Mouse (Mus musculus): Measurements from ENCODE around the gene Tnfrsf8. TPM values are rescaled to one million over a fixed set of nuclear protein-coding genes. Genes with fewer than 3 reads are reported as not detected.

Gene Tnfrsf8
- total RNA-seq, 4 experiments from 2014 or later = 0.61 to 1.3 (median 0.74) TPM

GRCm38 (mm10) chr4:145233487-145234228 lies 81.3 kb downstream of the Tnfrsf8 start:
- no peak for DNase-seq (ENCODE audit: low spot score in 2 of 2)

- DNase-seq (ENCODE audit: low spot score in 2 of 2) = no peak
Observed at GRCm38 (mm10) chr4:145231732-145232131, 83.2 kb downstream of the Tnfrsf8 start.

GRCm38 (mm10) chr4:145230647-145231046 lies 84.3 kb downstream of the Tnfrsf8 start:
- no peak for DNase-seq (ENCODE audit: low spot score in 2 of 2)

GRCm38 (mm10) chr4:145229524-145230163 lies 85.3 kb downstream of the Tnfrsf8 start:
- no peak for DNase-seq (ENCODE audit: low spot score in 2 of 2)

GRCm38 (mm10) chr4:145229051-145229450 lies 85.9 kb downstream of the Tnfrsf8 start:
- DNase-seq (ENCODE audit: low spot score in 2 of 2) = no peak

GRCm38 (mm10) chr4:145224613-145225012 lies 90.4 kb downstream of the Tnfrsf8 start:
- no peak for DNase-seq (ENCODE audit: low spot score in 2 of 2)

GRCm38 (mm10) chr4:145222064-145222463 lies 92.9 kb downstream of the Tnfrsf8 start:
- DNase-seq (ENCODE audit: low spot score in 2 of 2) = no peak

- no peak for DNase-seq (ENCODE audit: low spot score in 2 of 2)
Observed at GRCm38 (mm10) chr4:145221379-145221778, 93.6 kb downstream of the Tnfrsf8 start.

GRCm38 (mm10) chr4:145220001-145220400 lies 95.0 kb downstream of the Tnfrsf8 start:
- no peak for DNase-seq (ENCODE audit: low spot score in 2 of 2)

- no peak for DNase-seq (ENCODE audit: low spot score in 2 of 2)
Observed at GRCm38 (mm10) chr4:145219240-145219985, 95.6 kb downstream of the Tnfrsf8 start.

GRCm38 (mm10) chr4:145217837-145218236 lies 97.1 kb downstream of the Tnfrsf8 start:
- no peak for DNase-seq (ENCODE audit: low spot score in 2 of 2)

Other genes with a start within 250 kb of the Tnfrsf8 start
- 10 to 100 TPM; 62.7 to 72.9 (median 68.3) TPM for gene Vps13d, start 120.2 kb downstream of the Tnfrsf8 start, total RNA-seq (2022)
- gene Tnfrsf1b, start 68.3 kb downstream of the Tnfrsf8 start, total RNA-seq (2022) = 1 to 10 TPM; 2.7 to 6.6 (median 4.6) TPM
- gene Zfp990, start 195.6 kb upstream of the Tnfrsf8 start, total RNA-seq (2022) = under 1 TPM in 2 of 4 experiments, not detected in 2; 0.11 to 0.43 TPM

All from layer of hippocampus, adult 8-10 months (tissue).